Mouse (Mus musculus) cerebellum, postnatal 25 days (tissue): ENCODE results near the gene Cx3cl1.

ENCODE experiments used
- DNase-seq, 2 experiments: peaks; one replicate each; pipeline ENCODE4 v3.0.0; 2021; ENCODE audit warnings: mixed read lengths in 2 of 2

Gene Cx3cl1

DNA sequence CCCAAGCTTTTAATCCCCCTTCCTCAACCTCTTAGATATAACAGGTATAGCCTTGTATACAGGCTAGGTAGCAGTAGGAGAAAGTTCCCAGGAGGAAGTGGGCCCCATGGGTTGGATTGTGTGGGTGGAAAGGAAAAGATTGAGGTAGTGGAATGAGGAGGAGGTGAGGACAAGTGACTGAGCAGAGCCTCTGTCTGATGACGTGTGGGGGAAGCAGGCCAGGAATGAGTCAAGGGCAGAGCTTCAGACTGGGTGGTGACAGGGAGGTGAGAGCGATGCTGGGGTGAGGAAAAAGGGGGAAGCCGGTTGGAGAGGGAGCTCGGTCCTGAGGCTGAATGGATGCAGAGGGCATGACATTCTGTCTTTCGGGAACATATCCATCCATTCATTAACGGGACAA is 31.7 kb downstream of the Cx3cl1 start:
- DNase-seq = no peak

DNA sequence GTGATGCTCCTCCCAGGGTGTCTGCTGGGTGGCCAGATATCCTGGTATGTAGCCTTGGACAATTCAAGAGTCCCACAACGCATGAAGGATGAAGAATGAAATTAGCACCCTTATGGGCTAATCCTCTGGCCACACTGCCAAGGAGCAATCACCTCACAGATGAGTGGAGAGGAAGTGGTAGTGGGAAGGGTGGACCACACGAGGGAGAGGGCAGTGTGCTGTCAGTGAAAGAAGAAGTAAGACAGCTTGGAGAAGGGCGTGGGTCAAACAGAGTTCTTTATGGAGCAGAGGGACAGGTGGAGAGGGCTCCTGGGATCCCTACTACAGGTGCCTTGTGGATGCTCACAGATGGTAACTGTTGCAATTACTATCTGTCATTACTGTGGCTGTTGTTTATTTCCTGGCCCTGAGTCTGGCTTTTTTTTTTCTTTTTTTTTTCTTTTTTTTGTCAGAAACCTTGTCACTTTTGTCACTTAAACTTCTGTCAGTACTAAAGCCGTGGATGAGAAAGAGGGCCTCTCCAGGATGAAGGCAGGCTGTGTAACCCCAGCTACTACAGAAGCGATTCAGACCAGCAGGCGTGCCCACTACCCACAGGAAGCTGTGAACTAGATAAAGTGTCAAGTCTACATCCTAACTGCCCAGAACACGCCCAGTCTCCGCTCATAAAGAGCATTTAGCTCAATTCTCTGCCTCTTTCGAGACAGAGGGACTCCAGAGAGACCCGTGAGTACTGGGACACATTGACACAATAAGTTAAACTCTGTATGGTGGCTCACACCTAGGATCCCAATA is 32.9 kb downstream of the Cx3cl1 start:
- no peak for DNase-seq

DNA sequence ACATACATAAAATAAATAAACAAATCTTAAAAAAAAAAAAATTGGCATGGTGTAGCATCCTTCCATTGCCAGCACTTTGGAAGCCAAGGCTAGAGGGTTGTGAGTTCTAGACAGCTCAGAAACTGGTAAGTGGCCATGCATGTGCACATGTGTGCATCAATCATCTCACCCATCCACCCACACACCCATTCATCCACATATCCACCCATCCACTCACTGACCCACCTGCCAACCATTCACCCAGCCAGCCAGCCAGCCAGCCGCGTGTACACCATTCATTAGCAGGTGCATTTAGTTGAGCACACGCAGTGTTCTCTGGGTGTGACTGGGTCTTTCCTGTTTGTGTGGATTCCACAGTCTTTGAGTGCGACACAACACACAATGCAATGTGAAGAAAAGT is 34.0 kb downstream of the Cx3cl1 start:
- DNase-seq = no peak

DNA sequence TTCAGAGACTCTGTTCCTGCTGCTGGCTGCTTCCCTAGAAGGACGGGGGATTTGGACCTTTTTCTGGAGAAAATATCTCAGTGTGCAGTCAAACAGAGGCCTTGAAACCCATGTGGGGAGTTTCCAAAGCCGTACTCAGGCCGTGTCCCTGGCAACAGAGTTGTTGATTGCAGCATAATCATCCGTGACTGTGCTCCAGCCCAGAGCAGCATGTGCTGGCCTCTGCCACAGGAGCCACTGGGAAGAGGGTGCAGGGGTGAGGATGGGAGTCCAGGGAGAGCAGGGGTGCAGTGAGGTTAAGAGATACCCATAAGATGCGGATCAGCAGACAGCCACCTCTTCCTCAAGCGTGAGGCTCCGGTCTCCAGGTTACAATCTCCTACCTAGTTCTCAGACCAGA is 35.7 kb downstream of the Cx3cl1 start:
- DNase-seq = no peak

DNA sequence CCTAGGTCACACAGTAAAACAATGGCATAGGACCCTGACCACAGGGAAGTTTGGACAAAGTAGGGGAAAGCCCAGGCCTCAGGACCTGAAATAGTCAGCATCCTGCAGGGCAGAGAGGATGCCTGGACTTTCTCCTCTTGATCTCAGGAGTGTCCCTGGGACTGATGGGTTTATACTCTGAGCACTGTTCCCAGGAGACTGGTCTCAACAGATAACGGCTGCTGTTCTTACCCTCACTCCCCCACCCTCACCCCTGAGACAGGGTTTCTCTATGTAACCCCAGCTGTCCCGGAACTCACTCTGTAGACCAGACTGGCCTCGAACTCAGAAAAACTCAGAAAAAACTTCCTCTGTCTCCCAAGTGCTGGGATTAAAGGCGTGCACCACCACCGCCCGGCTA is 36.6 kb downstream of the Cx3cl1 start:
- no peak for DNase-seq

- DNase-seq = no peak
These were observed 38.3 kb downstream of the Cx3cl1 start, which contains the start of gene Ccl17 for GRCm38 (mm10) chr8:94810153-94810552. Ccl17 (plus strand) TSS chr8:94810453.

DNA sequence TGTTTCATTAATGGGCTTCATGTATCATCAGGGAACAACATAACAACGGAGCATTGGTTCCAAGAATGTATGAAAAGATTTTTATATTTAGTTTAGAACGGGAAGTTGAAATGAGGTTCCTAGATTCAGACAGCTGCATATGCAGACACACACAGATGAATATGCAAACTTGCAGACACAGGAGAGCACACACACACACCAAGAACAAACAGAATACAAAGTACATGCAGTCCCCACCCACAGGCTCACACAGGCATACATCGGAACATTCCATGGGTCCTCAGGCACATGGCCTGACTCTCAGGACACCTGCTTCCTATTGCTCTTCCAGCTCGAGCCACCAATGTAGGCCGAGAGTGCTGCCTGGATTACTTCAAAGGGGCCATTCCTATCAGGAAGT is 39.0 kb downstream of the Cx3cl1 start:
- no peak for DNase-seq

GRCm38 (mm10) chr8:94811654-94812053 is 39.8 kb downstream of the Cx3cl1 start:
- no peak for DNase-seq

DNA sequence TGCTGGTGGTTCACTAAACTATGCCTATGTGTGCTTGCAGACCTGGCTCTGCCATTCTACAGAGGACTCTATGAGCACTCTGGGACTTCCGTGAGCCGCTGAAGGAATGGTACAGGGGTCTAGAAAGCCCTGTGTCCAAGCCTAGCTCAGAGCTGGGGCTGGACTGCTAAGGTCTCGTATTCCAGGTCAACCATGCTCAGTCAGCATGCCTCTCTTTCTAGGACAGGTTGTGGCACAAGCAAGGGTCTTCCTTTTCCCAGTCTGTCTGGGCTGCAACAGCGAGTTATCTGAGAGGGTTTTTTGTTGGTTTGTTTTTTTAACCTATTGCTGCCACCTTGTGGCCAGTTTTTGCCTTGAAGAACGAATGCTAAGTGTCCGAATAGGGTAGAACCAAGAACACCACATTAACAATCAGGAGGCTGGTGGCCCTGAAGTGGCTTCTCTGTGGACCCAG is 40.9 kb downstream of the Cx3cl1 start:
- DNase-seq = peak; percentile 90 to 91

DNA sequence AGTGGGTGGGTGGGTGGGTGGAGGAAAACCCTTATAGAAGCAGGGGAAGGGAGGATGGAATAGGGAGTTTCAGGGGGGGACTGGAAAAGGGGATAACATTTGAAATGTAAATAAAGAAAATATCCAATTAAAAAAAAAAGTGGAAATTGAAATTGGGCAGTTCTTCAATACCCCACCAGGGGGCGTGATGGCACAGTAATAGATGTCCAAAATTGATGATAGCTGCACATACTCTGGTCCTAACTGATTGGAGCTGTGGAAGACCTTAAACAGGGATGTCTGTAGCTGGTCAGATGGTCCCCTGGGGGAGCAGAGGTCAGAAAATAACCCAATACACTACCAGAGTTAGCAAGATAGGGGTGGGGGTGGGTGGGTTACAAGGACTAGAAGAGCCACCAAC is 42.7 kb downstream of the Cx3cl1 start:
- DNase-seq = peak in 1 of 2 experiments; percentile 61

- no peak for DNase-seq
These were observed 46.1 kb downstream of the Cx3cl1 start for GRCm38 (mm10) chr8:94817933-94818332.

- no peak for DNase-seq
These were observed 47.9 kb downstream of the Cx3cl1 start for GRCm38 (mm10) chr8:94819671-94820179.

- DNase-seq = no peak
These were observed 48.7 kb downstream of the Cx3cl1 start for GRCm38 (mm10) chr8:94820553-94820952.

GRCm38 (mm10) chr8:94821381-94821780 is 49.6 kb downstream of the Cx3cl1 start:
- DNase-seq = no peak

- peak; percentile 55 to 70 for DNase-seq
These were observed 51.1 kb downstream of the Cx3cl1 start for GRCm38 (mm10) chr8:94822637-94823560.

- DNase-seq = no peak
These were observed 53.4 kb downstream of the Cx3cl1 start for GRCm38 (mm10) chr8:94825170-94825569.

DNA sequence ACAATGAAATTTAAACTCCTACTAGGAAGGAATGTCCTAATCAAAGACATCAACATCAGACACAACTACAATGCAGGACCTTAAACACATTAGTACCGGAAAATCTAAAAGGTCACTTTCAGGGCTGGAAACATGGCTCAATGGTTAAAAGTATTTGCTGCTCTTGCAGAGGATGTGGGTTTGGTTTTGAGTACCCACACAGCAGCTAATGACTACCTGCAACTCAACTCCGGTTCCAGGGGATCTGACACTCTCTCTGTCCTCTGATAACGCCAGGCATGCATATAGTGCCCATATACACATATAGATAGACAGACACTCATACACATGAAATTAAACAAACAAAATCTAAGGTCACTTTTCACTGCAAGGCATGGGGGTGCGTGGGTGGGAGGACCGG is 54.4 kb downstream of the Cx3cl1 start:
- no peak for DNase-seq

DNA sequence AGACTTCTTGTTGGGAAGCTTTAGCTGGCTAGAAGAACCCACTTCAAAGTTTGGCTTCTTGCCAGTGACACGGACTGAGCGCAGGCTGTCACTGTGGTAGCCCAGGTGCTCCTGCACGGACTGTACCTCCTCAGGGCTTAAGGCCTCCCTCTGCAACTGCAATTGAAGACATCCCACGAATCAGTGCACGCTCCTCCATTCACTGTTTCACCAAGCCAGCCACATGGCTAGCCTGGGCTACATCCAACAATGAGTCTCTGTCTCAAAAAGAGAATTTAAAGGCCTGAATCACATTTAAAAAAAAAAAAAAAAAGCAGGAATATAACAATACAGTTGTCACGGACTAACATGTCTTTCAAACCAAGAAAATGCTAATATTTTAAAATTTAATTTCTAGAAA is 56.5 kb downstream of the Cx3cl1 start:
- peak in 1 of 2 experiments; percentile 27 for DNase-seq
